Mouse (Mus musculus) erythroid progenitor cell, adult 5-6 weeks (primary cell): ENCODE results near the gene Cacng4. TPM values are rescaled to one million over a fixed set of nuclear protein-coding genes. Genes with fewer than 3 reads are reported as not detected.

Source experiments
- ATAC-seq: replicated peaks from 2 replicates; pipeline ENCODE4 v1.8.0; 2016; ENCODE audit warnings: moderate number of reproducible peaks, mild to moderate bottlenecking, moderate TSS enrichment, inconsistent platforms; ENCODE audit not compliant: poor library complexity, low FRiP score, severe bottlenecking
- total RNA-seq, 2 experiments: library from RNA; stranded (forward) in 1 of 2; stranded (reverse) in 1 of 2; fragments of 150-400 nt in 1 of 2; fragments of 186-747, 209-891 nt in 1 of 2; gene quantifications; 2 replicates each; pipeline versions ENCODE4 v1.2.3 to v1.2.4; 2015 to 2017; ENCODE audit warnings: low replicate concordance in 2 of 2

The Cacng4 gene
- total RNA-seq, 2 experiments from 2014 or later, result not detected

GRCm38 (mm10) chr11:107778859-107779258, 15.5 kb downstream of the Cacng4 start:
- ATAC-seq, result no peak

GRCm38 (mm10) chr11:107777487-107777886, 16.9 kb downstream of the Cacng4 start:
- ATAC-seq, result no peak

DNA sequence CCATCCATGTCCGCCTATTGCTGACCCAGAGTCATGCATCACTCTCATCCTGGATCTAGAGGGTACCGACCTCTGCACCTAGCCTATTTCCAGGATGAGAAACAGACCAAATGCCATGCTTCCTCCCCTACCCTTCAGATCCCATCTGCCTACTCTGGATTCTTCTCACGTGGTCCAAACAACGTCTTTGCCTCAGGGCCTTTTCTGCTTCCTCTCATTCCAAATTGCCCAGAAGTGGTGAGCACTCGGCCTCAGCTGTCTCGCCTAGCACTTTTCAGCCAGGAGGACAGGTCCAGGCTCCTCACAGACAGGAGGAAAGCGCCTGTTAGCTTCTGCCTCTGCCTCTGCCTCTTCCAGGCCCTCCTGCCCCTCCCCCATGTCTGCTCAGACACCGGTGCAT, 21.0 kb downstream of the Cacng4 start:
- ATAC-seq, result no peak

- ATAC-seq, result no peak
Observed at GRCm38 (mm10) chr11:107772002-107772401, 22.4 kb downstream of the Cacng4 start.

- ATAC-seq, result no peak
Observed at GRCm38 (mm10) chr11:107768361-107768760, 26.0 kb downstream of the Cacng4 start.

DNA sequence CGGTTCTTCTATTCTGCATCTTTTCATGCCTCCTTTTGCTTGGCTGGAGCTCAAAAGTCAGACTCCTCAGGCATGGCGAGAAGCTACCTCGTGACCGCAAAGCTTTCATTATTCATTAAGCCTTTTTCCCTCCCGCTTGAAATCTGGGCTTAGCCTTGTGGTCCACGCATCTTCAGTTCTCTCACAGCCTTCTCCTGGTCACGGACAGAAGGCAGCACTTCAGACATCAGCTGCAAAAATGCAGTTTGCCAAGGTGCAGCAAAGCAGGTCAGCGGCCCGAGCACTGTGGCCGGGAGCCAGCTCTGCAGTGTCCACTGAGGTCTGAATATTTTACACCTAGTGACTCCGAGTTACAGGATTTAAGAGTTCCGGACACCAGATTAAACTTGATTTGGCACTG, 27.4 kb downstream of the Cacng4 start:
- no peak for ATAC-seq

DNA sequence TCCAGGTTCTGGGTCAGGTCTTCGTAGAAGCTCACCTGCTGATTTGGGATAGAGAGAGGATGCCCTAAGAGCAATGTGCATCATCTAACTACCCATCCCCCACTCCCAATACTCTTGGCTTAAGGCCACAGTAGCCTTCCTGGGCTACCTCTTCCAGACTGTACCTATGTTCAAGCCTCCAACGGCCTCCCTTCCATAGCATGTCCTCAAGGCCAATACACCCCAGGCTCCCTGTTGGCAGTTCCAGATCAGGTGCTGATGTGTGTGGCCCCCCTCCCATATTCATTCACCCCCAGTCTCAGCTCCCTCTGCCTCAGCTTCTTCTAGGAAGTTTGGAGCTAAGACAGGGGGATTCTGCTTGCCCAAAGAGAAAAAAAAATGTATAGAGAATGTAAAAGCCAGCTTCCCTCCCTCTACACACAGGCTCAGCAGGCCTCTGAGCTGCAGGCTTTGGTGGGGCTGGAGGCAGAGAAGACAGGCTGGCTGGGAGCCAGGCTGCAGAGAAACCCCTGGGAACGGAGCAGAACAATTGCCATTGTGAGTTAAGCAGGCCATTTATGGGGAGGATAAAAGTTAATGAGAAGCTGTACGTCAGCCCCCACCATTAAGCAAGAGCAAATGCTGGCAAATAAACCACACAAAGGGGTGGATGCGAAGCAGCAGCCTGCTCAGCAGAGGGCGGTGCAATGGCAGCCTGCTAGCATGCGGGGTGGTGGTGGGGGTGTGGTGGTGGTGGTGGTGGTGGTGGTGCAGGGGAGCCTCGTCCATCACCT, 31.5 kb downstream of the Cacng4 start:
- ATAC-seq, result no peak

- no peak for ATAC-seq
Observed at GRCm38 (mm10) chr11:107761790-107762500, 32.4 kb downstream of the Cacng4 start.

GRCm38 (mm10) chr11:107760001-107760400, 34.4 kb downstream of the Cacng4 start:
- ATAC-seq, result no peak

DNA sequence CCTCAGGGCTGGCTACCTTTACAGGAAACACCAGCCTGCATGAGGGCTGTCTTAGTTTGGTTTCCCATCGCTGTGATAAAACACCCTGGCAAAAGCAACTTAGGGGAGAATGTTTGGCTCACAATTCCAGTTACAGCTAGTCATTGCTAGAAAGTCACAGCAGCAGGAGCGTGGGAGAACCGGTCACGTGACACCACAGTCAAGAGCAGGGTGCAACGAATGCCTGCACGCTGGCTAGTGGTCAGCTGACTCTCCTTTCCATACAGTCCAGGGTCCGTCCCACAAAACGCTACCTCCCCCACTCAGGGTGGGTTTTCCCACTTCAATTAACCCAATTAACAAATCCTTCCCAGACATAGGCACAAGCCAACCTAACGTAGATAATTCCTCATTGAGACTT, 34.8 kb downstream of the Cacng4 start:
- no peak for ATAC-seq

- ATAC-seq, result no peak
Observed at GRCm38 (mm10) chr11:107749114-107749513, 45.2 kb downstream of the Cacng4 start.

DNA sequence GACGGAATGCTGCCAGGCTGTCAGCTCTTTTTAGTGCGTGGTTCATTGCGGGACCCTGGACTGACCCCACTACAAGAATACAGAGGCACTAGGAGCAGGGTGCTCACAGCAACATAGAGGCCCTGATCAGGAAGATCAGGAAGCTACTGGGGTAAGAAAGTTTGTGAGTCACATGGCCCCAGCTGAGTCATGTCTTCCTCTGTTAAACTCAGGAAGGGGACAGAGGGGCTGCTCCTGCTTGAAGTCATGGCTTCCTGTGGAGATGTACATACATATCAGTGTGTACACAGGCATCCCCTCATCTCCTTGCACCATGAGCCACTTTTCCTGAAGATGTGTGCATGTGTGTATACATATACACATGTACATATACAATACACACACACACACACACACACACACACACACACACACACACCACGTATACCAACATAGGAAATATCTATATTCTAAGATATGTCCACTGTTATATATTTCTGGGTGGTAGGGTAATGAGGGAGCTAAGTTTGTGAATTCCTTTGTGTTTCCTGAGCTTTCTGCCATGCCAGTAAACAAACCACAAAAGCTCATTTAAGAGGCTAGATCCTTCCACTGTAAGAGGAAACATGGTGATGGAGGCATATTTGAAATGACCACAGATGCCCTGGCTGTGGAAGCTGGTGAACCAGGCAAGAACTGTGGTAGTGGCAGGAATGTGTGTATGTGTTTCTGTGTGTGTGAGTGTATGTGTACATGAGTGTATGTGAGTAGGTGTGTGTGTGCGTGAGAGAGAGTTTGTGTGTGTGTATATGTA, 45.9 kb downstream of the Cacng4 start:
- ATAC-seq, result no peak

GRCm38 (mm10) chr11:107743100-107743499, 51.3 kb downstream of the Cacng4 start:
- no peak for ATAC-seq

DNA sequence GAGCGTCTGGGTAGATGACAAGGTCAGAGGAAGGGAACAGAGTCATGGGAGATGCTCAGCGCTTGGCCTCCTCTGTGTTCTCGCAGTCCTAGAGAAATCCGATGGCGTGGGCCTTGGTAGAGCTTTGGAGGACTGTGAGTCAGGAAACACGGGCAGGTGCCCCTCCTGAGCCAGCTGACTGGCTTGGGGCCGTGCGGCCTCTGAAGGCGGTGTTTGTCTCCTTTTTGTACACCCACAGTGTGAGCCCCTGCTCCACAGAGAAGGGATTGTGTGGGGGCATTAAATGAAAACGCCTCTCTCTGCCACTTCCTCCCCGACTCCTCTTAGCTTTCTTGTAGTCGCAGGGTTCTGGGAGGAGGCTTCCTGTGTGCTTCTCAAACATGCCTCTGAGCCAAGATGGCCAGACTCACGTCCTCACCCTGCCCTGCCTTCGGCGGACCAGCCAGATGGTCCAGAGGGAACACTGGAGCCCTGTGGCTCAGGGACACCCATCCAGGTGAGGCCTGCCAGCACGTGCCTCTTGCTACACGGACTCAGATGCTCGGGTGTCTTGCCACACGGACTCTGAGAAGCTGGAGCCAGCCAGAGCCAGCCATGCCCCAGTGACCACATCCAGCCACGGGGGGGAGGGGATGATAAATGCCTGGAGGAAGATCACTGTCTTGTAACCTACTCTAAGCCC, 55.8 kb downstream of the Cacng4 start:
- ATAC-seq, result no peak

GRCm38 (mm10) chr11:107737886-107738285, 56.5 kb downstream of the Cacng4 start:
- ATAC-seq, result no peak

DNA sequence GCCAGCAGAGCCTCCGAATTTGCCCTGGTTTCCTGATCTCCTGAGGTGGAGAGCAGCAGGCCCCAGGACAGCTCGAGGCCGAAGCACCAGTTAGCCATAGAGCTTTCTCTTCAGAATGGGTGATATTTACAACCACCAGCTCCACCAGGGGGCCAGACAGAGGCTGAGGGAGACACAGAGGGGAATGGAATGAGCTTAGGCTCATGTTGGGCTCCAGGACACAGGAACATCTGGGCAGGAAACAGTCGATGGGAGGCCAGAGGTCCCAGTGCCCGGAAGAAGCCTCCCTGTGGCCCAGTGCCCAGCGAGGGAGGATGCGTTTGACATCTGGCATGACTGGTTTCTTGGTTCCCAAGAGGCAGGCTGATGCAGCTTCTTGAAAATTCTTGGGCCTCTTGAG, 60.2 kb downstream of the Cacng4 start:
- no peak for ATAC-seq

DNA sequence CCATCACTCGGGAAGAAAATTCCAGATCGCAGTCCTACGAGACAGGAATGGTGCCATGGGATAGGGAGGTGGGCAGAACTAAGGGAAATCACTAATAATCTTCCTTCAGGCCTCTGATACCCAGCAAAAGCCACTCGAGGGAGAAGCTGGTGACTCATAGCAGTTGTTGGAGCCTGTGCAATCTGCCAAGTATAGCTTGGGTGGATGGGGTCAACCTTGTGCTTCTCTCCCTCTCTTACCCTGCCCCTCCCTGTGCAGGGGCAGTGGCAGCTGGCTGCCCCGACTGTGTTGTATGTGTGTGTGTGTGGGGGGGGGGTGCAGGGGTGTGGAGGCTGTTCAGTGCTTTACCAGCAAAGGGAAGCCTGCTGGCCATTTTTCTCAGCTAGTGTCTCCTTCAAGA, 62.9 kb downstream of the Cacng4 start:
- no peak for ATAC-seq

GRCm38 (mm10) chr11:107730940-107731339, 63.4 kb downstream of the Cacng4 start:
- no peak for ATAC-seq

DNA sequence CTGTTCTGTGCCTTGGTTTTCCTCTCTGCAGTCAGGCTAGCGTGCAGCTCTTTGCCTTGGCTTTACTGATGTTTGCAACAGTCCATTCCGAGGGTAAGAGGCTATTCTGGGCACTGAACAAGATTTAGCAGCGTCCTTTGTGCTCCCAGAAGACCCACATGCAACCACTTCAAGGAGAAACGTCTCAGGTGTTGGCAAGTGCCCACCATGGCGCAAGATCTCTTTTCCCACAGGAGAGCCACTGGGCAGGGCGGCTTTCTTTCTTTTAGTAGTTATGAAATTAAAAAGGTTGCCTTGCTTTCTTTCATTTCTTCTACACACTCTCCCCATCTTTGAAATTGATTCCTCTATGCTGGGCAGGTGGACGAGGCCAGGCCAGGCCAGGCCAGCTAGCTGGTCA, 65.2 kb downstream of the Cacng4 start:
- no peak for ATAC-seq
